Mouse (Mus musculus) intestine, postnatal 0 days (tissue): ENCODE results near the gene Sln. TPM values are rescaled to one million over a fixed set of nuclear protein-coding genes. Genes with fewer than 3 reads are reported as not detected.

ENCODE experiments used
- ATAC-seq: fragments of 200-750 bp; cut with Nextera tagmentation; 2 replicates; pipeline ENCODE4 v1.8.0; 2017; ENCODE audit warnings: mild to moderate bottlenecking, moderate TSS enrichment, moderate library complexity
- H3K27ac ChIP-seq: fragments of 300-500 bp; sonication (generic); 2 replicates; pipeline ENCODE4 v1.5.1; 2014; ENCODE audit warnings: mild to moderate bottlenecking, low read depth, low read length, moderate library complexity
- H3K27me3 ChIP-seq: fragments of 300-500 bp; sonication (generic); replicated peaks from 2 replicates; pipeline ENCODE4 v1.6.1; 2014; ENCODE audit warnings: low read length, mixed read lengths; ENCODE audit not compliant: control insufficient read depth, insufficient read depth
- H3K36me3 ChIP-seq: fragments of 300-500 bp; sonication (generic); 2 replicates; pipeline ENCODE4 v1.6.1; 2014; ENCODE audit warnings: mild to moderate bottlenecking, moderate library complexity; ENCODE audit not compliant: control insufficient read depth, insufficient read depth
- H3K4me1 ChIP-seq: fragments of 300-500 bp; sonication (generic); replicated peaks from 2 replicates; pipeline ENCODE4 v1.6.1; 2014; ENCODE audit warnings: antibody characterized with exemption, low read length, mixed read lengths; ENCODE audit not compliant: control insufficient read depth, insufficient read depth
- H3K4me2 ChIP-seq: fragments of 300-500 bp; sonication (generic); replicated peaks from 2 replicates; pipeline ENCODE4 v1.6.1; 2014; ENCODE audit warnings: low read depth, mild to moderate bottlenecking, moderate library complexity
- H3K4me3 ChIP-seq: fragments of 300-500 bp; sonication (generic); 2 replicates; pipeline ENCODE4 v1.5.1; 2014; ENCODE audit warnings: low read depth, low read length
- H3K9ac ChIP-seq: fragments of 300-500 bp; sonication (generic); 2 replicates; pipeline ENCODE4 v1.6.1; 2014; ENCODE audit warnings: mild to moderate bottlenecking, low read depth, low read length
- H3K9me3 ChIP-seq: fragments of 300-500 bp; sonication (generic); 2 replicates; pipeline ENCODE4 v1.6.1; 2016; ENCODE audit warnings: mixed run types; ENCODE audit not compliant: control insufficient read depth
- CTCF ChIP-seq: sonication (generic); IDR thresholded peaks from 2 replicates; pipeline ENCODE4 v1.5.1; 2016; ENCODE audit warnings: low read depth, mild to moderate bottlenecking, control low read depth, antibody characterized with exemption, moderate library complexity
- WGBS: fragments of 180-500 bp; shearing (Covaris S2); extraction: QIAGEN DNeasy Blood & Tissue Kit; methylation state at CpG from one replicate; pipeline ENCODE4 v1.1.7; 2014; 5-methylcytosine and 5-hydroxymethylcytosine counted together
- polyA plus RNA-seq: library from polyadenylated mRNA; unstranded; fragments of >200 nt; fragmentation: Nextera tagmentation; extraction: Ambion mirVana; gene quantifications from 2 replicates; pipeline ENCODE4 v1.2.1, GENCODE M21; 2015

The Sln gene
- polyA plus RNA-seq, 1 experiment from 2014 or later = 0.31 TPM

GRCm38 (mm10) chr9:53852158-53852557, 2.2 kb downstream of the Sln start:
- TF ChIP-seq CTCF = no peak
- no peak overlapping the region for H3K9ac ChIP-seq
- no peak overlapping the region for H3K27ac ChIP-seq
- H3K36me3 ChIP-seq = no peaks in the 10 kb centered on the region
- no peak overlapping the region for H3K4me2 ChIP-seq
- H3K4me3 ChIP-seq = no peak overlapping the region
- no peaks in the 10 kb centered on the region for H3K27me3 ChIP-seq
- WGBS = 76% methylated on average over 4 of the region's 4 CpGs
- H3K9me3 ChIP-seq = no peaks in the 10 kb centered on the region
- no peak for ATAC-seq
- H3K4me1 ChIP-seq = no peaks in the 10 kb centered on the region

GRCm38 (mm10) chr9:53853672-53854071, 3.7 kb downstream of the Sln start:
- no peaks in the 10 kb centered on the region for H3K36me3 ChIP-seq

GRCm38 (mm10) chr9:53854525-53854924, 4.6 kb downstream of the Sln start:
- WGBS = 77% methylated on average over 1 of the region's 1 CpGs
- ATAC-seq = no peak
- no peaks in the 10 kb centered on the region for H3K36me3 ChIP-seq
- H3K4me2 ChIP-seq = no peak overlapping the region
- no peaks in the 10 kb centered on the region for H3K4me1 ChIP-seq
- H3K27me3 ChIP-seq = no peaks in the 10 kb centered on the region
- no peak for TF ChIP-seq CTCF
- H3K4me3 ChIP-seq = no peak overlapping the region
- no peaks in the 10 kb centered on the region for H3K9me3 ChIP-seq
- H3K9ac ChIP-seq = no peak overlapping the region
- no peak overlapping the region for H3K27ac ChIP-seq

More at GRCm38 (mm10) chr9:53853672-53854071, 3.7 kb downstream of the Sln start:
- no peak for ATAC-seq
- TF ChIP-seq CTCF = no peak
- 81% methylated on average over 1 of the region's 1 CpGs for WGBS
- H3K9ac ChIP-seq = no peak overlapping the region
- no peaks in the 10 kb centered on the region for H3K27me3 ChIP-seq
- H3K4me2 ChIP-seq = no peak overlapping the region
- no peaks in the 10 kb centered on the region for H3K4me1 ChIP-seq
- H3K9me3 ChIP-seq = no peaks in the 10 kb centered on the region
- no peak overlapping the region for H3K27ac ChIP-seq
- H3K4me3 ChIP-seq = no peak overlapping the region

- Histone ChIP-seq H3K4me1 (no peaks in the 10 kb centered on the region), H3K36me3 (no peaks in the 10 kb centered on the region), H3K9me3 (no peaks in the 10 kb centered on the region), H3K4me2 (no peak overlapping the region), H3K9ac (no peak overlapping the region), H3K27me3 (no peaks in the 10 kb centered on the region), H3K4me3 (no peak overlapping the region), H3K27ac (no peak overlapping the region)
- 54% methylated on average over 5 of the region's 5 CpGs for WGBS
- TF ChIP-seq CTCF = no peak
- ATAC-seq = no peak
These were observed 7.9 kb downstream of the Sln start for GRCm38 (mm10) chr9:53857864-53858263.

GRCm38 (mm10) chr9:53873239-53873638, 23.3 kb downstream of the Sln start:
- Histone ChIP-seq H3K9ac (no peak overlapping the region), H3K27ac (no peak overlapping the region), H3K4me1 (no peaks in the 10 kb centered on the region), H3K27me3 (no peaks in the 10 kb centered on the region), H3K4me3 (no peak overlapping the region), H3K9me3 (no peaks in the 10 kb centered on the region), H3K4me2 (no peak overlapping the region), H3K36me3 (no peaks in the 10 kb centered on the region)
- 82% methylated on average over 8 of the region's 8 CpGs for WGBS
- no peak for ATAC-seq
- TF ChIP-seq CTCF = no peak

- H3K36me3 ChIP-seq = no peaks in the 10 kb centered on the region
- no peak overlapping the region for H3K27ac ChIP-seq
- H3K4me1 ChIP-seq = no peaks in the 10 kb centered on the region
- ATAC-seq = no peak
- no peaks in the 10 kb centered on the region for H3K27me3 ChIP-seq
- TF ChIP-seq CTCF = no peak
- H3K4me3 ChIP-seq = no peak overlapping the region
- H3K9ac ChIP-seq = no peak overlapping the region
- no peaks in the 10 kb centered on the region for H3K9me3 ChIP-seq
- no peak overlapping the region for H3K4me2 ChIP-seq
- 49% methylated on average over 2 of the region's 2 CpGs for WGBS
These were observed 27.5 kb downstream of the Sln start for GRCm38 (mm10) chr9:53877423-53877822.

GRCm38 (mm10) chr9:53883588-53884280, 33.8 kb downstream of the Sln start:
- no peak overlapping the region for H3K4me2 ChIP-seq
- WGBS = 95% methylated on average over 23 of the region's 23 CpGs
- H3K9me3 ChIP-seq = no peaks in the 10 kb centered on the region
- H3K4me1 ChIP-seq = no peaks in the 10 kb centered on the region
- no peaks in the 10 kb centered on the region for H3K36me3 ChIP-seq
- no peaks in the 10 kb centered on the region for H3K27me3 ChIP-seq
- no peak overlapping the region for H3K27ac ChIP-seq
- TF ChIP-seq CTCF = no peak
- no peak overlapping the region for H3K9ac ChIP-seq
- no peak overlapping the region for H3K4me3 ChIP-seq
- no peak for ATAC-seq
